Mouse (Mus musculus): ENCODE measurements around the gene Parg.
"Not testable (repeated sequence)": the region's sequence is repeated elsewhere in the genome, so short reads cannot be mapped to it uniquely, and the experiment has no call there.

Parg gene

GRCm38 (mm10) chr14:32201791-32202451 is at the start of gene Parg, which contains the start of gene Timm23:
Parg (plus strand) TSS chr14:32201949.
Timm23 (minus strand) TSS chr14:32201898.
- DNase-seq (ENCODE audit: low spot score), result peak; percentile 59

- DNase-seq (ENCODE audit: low spot score), result no peak
Measured at GRCm38 (mm10) chr14:32152243-32152965, 49.3 kb upstream of the Parg start.

GRCm38 (mm10) chr14:32153156-32153555 is 48.6 kb upstream of the Parg start:
- DNase-seq (ENCODE audit: low spot score), result no peak

GRCm38 (mm10) chr14:32154758-32155157 is 47.0 kb upstream of the Parg start:
- DNase-seq (ENCODE audit: low spot score), result no peak

- no peak for DNase-seq (ENCODE audit: low spot score)
Measured at GRCm38 (mm10) chr14:32159150-32159670, 42.5 kb upstream of the Parg start.

- DNase-seq (ENCODE audit: low spot score), result peak; percentile 99
Measured at GRCm38 (mm10) chr14:32159690-32160246, 42.0 kb upstream of the Parg start, which contains the start of gene Ncoa4. Ncoa4 (plus strand) TSS chr14:32159865.

GRCm38 (mm10) chr14:32160563-32160962 is 41.2 kb upstream of the Parg start:
- no peak for DNase-seq (ENCODE audit: low spot score)

GRCm38 (mm10) chr14:32161090-32161885 is 40.5 kb upstream of the Parg start:
- DNase-seq (ENCODE audit: low spot score), result no peak

GRCm38 (mm10) chr14:32162231-32162630 is 39.5 kb upstream of the Parg start:
- DNase-seq (ENCODE audit: low spot score), result no peak

GRCm38 (mm10) chr14:32163203-32163888 is 38.4 kb upstream of the Parg start:
- no peak for DNase-seq (ENCODE audit: low spot score)

- DNase-seq (ENCODE audit: low spot score), result no peak
Measured at GRCm38 (mm10) chr14:32164173-32165051, 37.3 kb upstream of the Parg start.

- no peak for DNase-seq (ENCODE audit: low spot score)
Measured at GRCm38 (mm10) chr14:32165278-32166061, 36.3 kb upstream of the Parg start.

- DNase-seq (ENCODE audit: low spot score), result no peak
Measured at GRCm38 (mm10) chr14:32166062-32166441, 35.7 kb upstream of the Parg start.

GRCm38 (mm10) chr14:32166840-32167239 is 34.9 kb upstream of the Parg start:
- DNase-seq (ENCODE audit: low spot score), result no peak

GRCm38 (mm10) chr14:32167326-32167725 is 34.4 kb upstream of the Parg start:
- no peak for DNase-seq (ENCODE audit: low spot score)

GRCm38 (mm10) chr14:32168653-32169231 is 33.0 kb upstream of the Parg start:
- DNase-seq (ENCODE audit: low spot score), result no peak

GRCm38 (mm10) chr14:32170137-32170536 is 31.6 kb upstream of the Parg start:
- no peak for DNase-seq (ENCODE audit: low spot score)

- DNase-seq (ENCODE audit: low spot score), result no peak
Measured at GRCm38 (mm10) chr14:32175310-32175709, 26.4 kb upstream of the Parg start.

- DNase-seq (ENCODE audit: low spot score), result not testable (repeated sequence)
Measured at GRCm38 (mm10) chr14:32176590-32176989, 25.2 kb upstream of the Parg start.
